Mouse (Mus musculus) lung, postnatal 0 days (tissue): ENCODE data around the gene D430041D05Rik. TPM values are rescaled to one million over a fixed set of nuclear protein-coding genes. Genes with fewer than 3 reads are reported as not detected.

ENCODE experiments used
- ATAC-seq: fragments of 200-750 bp; cut with Nextera tagmentation; 2 replicates; pipeline ENCODE4 v1.8.0; 2017; ENCODE audit warnings: moderate library complexity
- DNase-seq: peaks from one replicate; pipeline ENCODE4 v3.0.0-alpha.2; 2016; ENCODE audit warnings: low spot score
- H3K27ac ChIP-seq: fragments of 300-500 bp; sonication (generic); 2 replicates; pipeline ENCODE4 v1.5.1; 2014; ENCODE audit warnings: antibody characterized with exemption, mild to moderate bottlenecking, low read length, mixed read lengths
- H3K27me3 ChIP-seq: fragments of 300-500 bp; sonication (generic); replicated peaks from 2 replicates; pipeline ENCODE4 v1.6.1; 2014; ENCODE audit warnings: low read length, mixed read lengths; ENCODE audit not compliant: insufficient read depth
- H3K36me3 ChIP-seq: fragments of 300-500 bp; sonication (generic); 2 replicates; pipeline ENCODE4 v1.6.1; 2014; ENCODE audit warnings: low read length, mixed read lengths; ENCODE audit not compliant: insufficient read depth
- H3K4me1 ChIP-seq: fragments of 300-500 bp; sonication (generic); 2 replicates; pipeline ENCODE4 v1.6.1; 2014; ENCODE audit warnings: antibody characterized with exemption, low read depth, low read length, mixed read lengths; ENCODE audit not compliant: insufficient read depth
- H3K4me2 ChIP-seq: fragments of 300-500 bp; sonication (generic); replicated peaks from 2 replicates; pipeline ENCODE4 v1.6.1; 2014; ENCODE audit warnings: low read depth, mild to moderate bottlenecking, low read length, moderate library complexity, mixed read lengths
- H3K4me3 ChIP-seq: fragments of 300-500 bp; sonication (generic); 2 replicates; pipeline ENCODE4 v1.5.1; 2014; ENCODE audit warnings: low read depth, low read length
- H3K9ac ChIP-seq: fragments of 300-500 bp; sonication (generic); replicated peaks from 2 replicates; pipeline ENCODE4 v1.6.1; 2014; ENCODE audit warnings: low read depth, mild to moderate bottlenecking
- H3K9me3 ChIP-seq: fragments of 300-500 bp; sonication (generic); 2 replicates; pipeline ENCODE4 v1.6.1; 2016; ENCODE audit warnings: low read length, mixed read lengths
- CTCF ChIP-seq: IDR thresholded peaks from 2 replicates; pipeline ENCODE4 v1.5.1; 2016; ENCODE audit warnings: antibody characterized with exemption, mild to moderate bottlenecking
- EP300 ChIP-seq: IDR thresholded peaks from 2 replicates; pipeline ENCODE4 v1.6.1; 2016; ENCODE audit warnings: antibody characterized with exemption, mild to moderate bottlenecking, control low read depth
- WGBS: fragments of 180-500 bp; shearing (Covaris S2); extraction: QIAGEN DNeasy Blood & Tissue Kit; methylation state at CpG from one replicate; pipeline ENCODE4 v1.1.7; 2014; 5-methylcytosine and 5-hydroxymethylcytosine counted together
- polyA plus RNA-seq: library from polyadenylated mRNA; unstranded; fragments of >200 nt; fragmentation: Nextera tagmentation; extraction: Ambion mirVana; gene quantifications from 2 replicates; pipeline ENCODE4 v1.2.1, GENCODE M21; 2015

The D430041D05Rik gene
- polyA plus RNA-seq, 1 experiment from 2014 or later, result 0.69 TPM

- no peaks in the 10 kb centered on the region for H3K9me3 ChIP-seq
- no peaks in the 10 kb centered on the region for H3K36me3 ChIP-seq
- H3K4me2 ChIP-seq, result no peak overlapping the region
- no peak overlapping the region for H3K27ac ChIP-seq
- H3K4me1 ChIP-seq, result no peaks in the 10 kb centered on the region
- 38% methylated on average over 10 of the region's 10 CpGs for WGBS
- TF ChIP-seq CTCF (no peak), EP300 (no peak)
- ATAC-seq (no peak), DNase-seq (no peak)
- no peak overlapping the region for H3K4me3 ChIP-seq
- no peak overlapping the region for H3K9ac ChIP-seq
- no peaks in the 10 kb centered on the region for H3K27me3 ChIP-seq
Measured at GRCm38 (mm10) chr2:104218114-104218513, 192.7 kb downstream of the D430041D05Rik start.

- Histone ChIP-seq H3K9me3 (no peaks in the 10 kb centered on the region), H3K4me2 (no peak overlapping the region), H3K4me3 (no peak overlapping the region), H3K4me1 (no peaks in the 10 kb centered on the region), H3K27ac (no peak overlapping the region), H3K9ac (no peak overlapping the region), H3K36me3 (no peaks in the 10 kb centered on the region), H3K27me3 (no peaks in the 10 kb centered on the region)
- TF ChIP-seq EP300 (no peak), CTCF (no peak)
- DNase-seq (no peak), ATAC-seq (no peak)
- WGBS, result 50% methylated on average over 2 of the region's 2 CpGs
Measured at GRCm38 (mm10) chr2:104209408-104209807, 201.4 kb downstream of the D430041D05Rik start.

GRCm38 (mm10) chr2:104208415-104208814, 202.4 kb downstream of the D430041D05Rik start:
- H3K9ac ChIP-seq, result no peak overlapping the region
- ATAC-seq (no peak), DNase-seq (no peak)
- H3K36me3 ChIP-seq, result no peaks in the 10 kb centered on the region
- TF ChIP-seq EP300 (no peak), CTCF (no peak)
- no peaks in the 10 kb centered on the region for H3K9me3 ChIP-seq
- WGBS, result 58% methylated on average over 5 of the region's 5 CpGs
- H3K27ac ChIP-seq, result no peak overlapping the region
- no peak overlapping the region for H3K4me2 ChIP-seq
- no peaks in the 10 kb centered on the region for H3K4me1 ChIP-seq
- H3K27me3 ChIP-seq, result no peaks in the 10 kb centered on the region
- H3K4me3 ChIP-seq, result no peak overlapping the region

GRCm38 (mm10) chr2:104207948-104208347, 202.9 kb downstream of the D430041D05Rik start:
- ATAC-seq (no peak), DNase-seq (no peak)
- H3K4me1 ChIP-seq, result no peaks in the 10 kb centered on the region
- H3K36me3 ChIP-seq, result no peaks in the 10 kb centered on the region
- no peak overlapping the region for H3K9ac ChIP-seq
- no peak overlapping the region for H3K27ac ChIP-seq
- no peak for TF ChIP-seq CTCF
- TF ChIP-seq EP300, result no peak
- H3K27me3 ChIP-seq, result no peaks in the 10 kb centered on the region
- H3K4me2 ChIP-seq, result no peak overlapping the region
- no peak overlapping the region for H3K4me3 ChIP-seq
- 28% methylated on average over 10 of the region's 10 CpGs for WGBS
- no peaks in the 10 kb centered on the region for H3K9me3 ChIP-seq

GRCm38 (mm10) chr2:104205623-104206022, 205.2 kb downstream of the D430041D05Rik start:
- DNase-seq, result no peak
- no peak for TF ChIP-seq EP300
- TF ChIP-seq CTCF, result no peak
- Histone ChIP-seq H3K4me3 (no peak overlapping the region), H3K9me3 (no peaks in the 10 kb centered on the region), H3K4me2 (no peak overlapping the region), H3K27ac (no peak overlapping the region), H3K27me3 (no peaks in the 10 kb centered on the region), H3K9ac (no peak overlapping the region), H3K36me3 (no peaks in the 10 kb centered on the region), H3K4me1 (no peaks in the 10 kb centered on the region)
- ATAC-seq, result no peak
- WGBS, result 67% methylated on average over 8 of the region's 8 CpGs

- no peaks in the 10 kb centered on the region for H3K27me3 ChIP-seq
- H3K27ac ChIP-seq, result no peak overlapping the region
- H3K9ac ChIP-seq, result no peak overlapping the region
- no peaks in the 10 kb centered on the region for H3K9me3 ChIP-seq
- no peak overlapping the region for H3K4me3 ChIP-seq
- ATAC-seq (no peak), DNase-seq (no peak)
- WGBS, result 38% methylated on average over 3 of the region's 3 CpGs
- TF ChIP-seq EP300 (no peak), CTCF (no peak)
- H3K4me2 ChIP-seq, result no peak overlapping the region
- H3K36me3 ChIP-seq, result no peaks in the 10 kb centered on the region
- no peaks in the 10 kb centered on the region for H3K4me1 ChIP-seq
Measured at GRCm38 (mm10) chr2:104200211-104200610, 210.6 kb downstream of the D430041D05Rik start.

- Histone ChIP-seq H3K4me3 (no peak overlapping the region), H3K9me3 (no peaks in the 10 kb centered on the region), H3K27ac (no peak overlapping the region), H3K9ac (no peak overlapping the region), H3K36me3 (no peaks in the 10 kb centered on the region), H3K4me2 (no peak overlapping the region), H3K27me3 (no peaks in the 10 kb centered on the region), H3K4me1 (no peaks in the 10 kb centered on the region)
- DNase-seq (no peak), ATAC-seq (no peak)
- TF ChIP-seq EP300 (no peak), CTCF (no peak)
- 86% methylated on average over 6 of the region's 6 CpGs for WGBS
Measured at GRCm38 (mm10) chr2:104198186-104198585, 212.6 kb downstream of the D430041D05Rik start.
